Mouse (Mus musculus) neutrophil, adult 5-6 weeks (primary cell): ENCODE measurements around the gene Astn1. TPM values are rescaled to one million over a fixed set of nuclear protein-coding genes. Genes with fewer than 3 reads are reported as not detected.

Experiments used
- ATAC-seq: fragments of 151-379, 151-347 bp; 2 replicates; pipeline ENCODE4 v1.8.0; 2017; ENCODE audit warnings: mild to moderate bottlenecking, moderate TSS enrichment; ENCODE audit not compliant: insufficient number of reproducible peaks, poor library complexity, low FRiP score, severe bottlenecking; ENCODE audit errors: extremely low read depth
- total RNA-seq: library from RNA; stranded (forward); fragments of 200-1000 nt; gene quantifications from 2 replicates; pipeline ENCODE4 v1.2.3, GENCODE M21; 2017

Astn1 gene
- not detected in 2 replicates for total RNA-seq

DNA sequence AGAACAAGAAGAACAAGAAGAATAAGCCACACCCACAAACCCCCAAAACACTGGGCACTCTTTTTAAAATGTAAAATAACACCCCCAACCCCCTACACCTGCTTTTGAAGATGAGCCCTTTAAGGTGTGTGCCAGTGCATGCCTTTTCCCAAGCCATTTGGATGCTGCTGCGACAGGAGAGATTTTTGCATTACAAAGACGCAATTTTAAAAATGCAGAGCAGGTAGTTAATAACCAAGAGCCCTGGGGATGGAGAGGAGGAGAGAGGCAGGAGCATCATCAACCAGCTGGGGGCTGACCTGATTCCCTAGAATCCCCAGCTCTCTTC lies at the start of gene Astn1:
Gene Astn1, plus strand, starts transcription at position 310 of the 328 bp plus-strand sequence.
- no peak for ATAC-seq

DNA sequence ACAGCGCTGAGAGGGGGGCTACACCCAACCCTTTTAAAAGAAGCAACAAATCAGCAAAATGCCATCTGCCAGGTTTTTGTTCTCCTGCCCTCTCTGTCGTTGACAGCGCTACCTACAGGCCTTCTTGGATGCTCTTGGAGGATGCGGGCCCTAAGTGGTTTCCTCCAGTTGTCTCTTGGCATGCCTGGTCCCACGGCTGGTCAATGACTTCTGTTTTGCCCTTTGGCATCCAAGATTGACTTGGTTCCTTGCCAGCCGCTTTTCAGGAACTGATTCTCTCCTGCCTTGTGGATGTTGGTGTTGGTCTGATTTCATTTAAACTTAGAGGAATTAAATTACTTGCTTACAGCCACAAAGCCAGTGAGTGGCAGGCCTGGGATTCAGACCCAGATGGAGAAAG lies 38.7 kb upstream of the Astn1 start:
- no peak for ATAC-seq

DNA sequence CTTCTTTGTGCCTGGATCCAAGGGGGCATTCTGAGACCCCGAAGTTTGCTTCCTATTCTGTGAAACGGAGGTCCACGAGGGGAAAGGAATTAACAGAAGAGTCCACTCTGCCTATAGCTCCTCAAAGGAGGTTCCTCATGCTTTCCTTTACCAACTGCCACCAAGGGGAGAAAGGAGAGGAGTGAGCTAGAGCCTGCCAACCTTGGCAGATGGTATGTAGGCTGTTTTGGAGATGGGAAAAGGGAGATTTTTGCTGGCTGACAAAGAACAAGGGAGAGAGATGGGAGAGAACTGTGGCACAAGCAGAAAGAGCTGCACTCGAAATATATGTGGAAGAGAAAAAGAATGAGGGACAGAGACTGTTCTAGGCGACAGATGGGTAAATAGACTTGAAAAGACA lies 33.9 kb upstream of the Astn1 start:
- ATAC-seq = no peak

DNA sequence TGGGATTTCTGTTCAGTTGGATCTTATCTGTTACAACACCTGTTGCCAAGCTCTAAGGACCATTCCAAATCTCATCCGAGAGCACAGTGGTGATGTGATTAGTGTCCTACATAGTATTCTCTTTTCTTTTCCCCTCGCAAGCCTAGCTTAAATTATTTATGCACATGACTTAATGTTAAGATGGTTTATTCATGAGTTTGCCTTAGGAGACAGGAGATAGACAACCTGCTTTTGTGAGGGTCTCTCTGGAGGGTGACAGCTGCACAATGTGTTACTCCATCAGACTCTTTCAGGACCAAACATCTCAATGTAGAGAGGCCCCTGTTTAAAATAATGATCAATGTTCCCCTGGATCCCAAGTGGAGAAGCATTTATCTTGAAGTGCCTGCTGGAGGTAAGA lies 33.2 kb upstream of the Astn1 start:
- no peak for ATAC-seq

DNA sequence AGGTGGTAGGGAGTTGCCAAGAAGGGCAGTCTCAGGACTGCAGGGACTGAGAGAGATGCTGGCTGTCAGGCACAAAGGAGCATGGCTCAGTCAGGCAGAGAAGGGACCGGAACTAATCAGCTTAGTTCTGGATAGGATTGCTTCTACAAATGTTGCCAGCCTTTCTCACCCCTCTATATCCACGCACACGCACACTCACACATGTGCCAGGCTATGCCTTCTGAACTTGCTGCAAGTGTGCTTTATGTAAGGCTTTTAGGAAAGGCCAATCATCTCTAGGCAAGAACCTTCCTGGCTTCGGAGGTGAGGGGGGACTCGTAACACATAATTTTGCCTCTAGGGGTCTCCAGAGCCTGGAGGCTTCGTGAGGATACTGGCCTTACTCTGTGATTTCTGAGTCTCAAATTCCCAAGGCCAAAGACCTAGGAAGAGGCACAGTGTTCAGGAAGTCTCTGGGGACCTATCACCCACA lies 18.8 kb upstream of the Astn1 start:
- no peak for ATAC-seq

DNA sequence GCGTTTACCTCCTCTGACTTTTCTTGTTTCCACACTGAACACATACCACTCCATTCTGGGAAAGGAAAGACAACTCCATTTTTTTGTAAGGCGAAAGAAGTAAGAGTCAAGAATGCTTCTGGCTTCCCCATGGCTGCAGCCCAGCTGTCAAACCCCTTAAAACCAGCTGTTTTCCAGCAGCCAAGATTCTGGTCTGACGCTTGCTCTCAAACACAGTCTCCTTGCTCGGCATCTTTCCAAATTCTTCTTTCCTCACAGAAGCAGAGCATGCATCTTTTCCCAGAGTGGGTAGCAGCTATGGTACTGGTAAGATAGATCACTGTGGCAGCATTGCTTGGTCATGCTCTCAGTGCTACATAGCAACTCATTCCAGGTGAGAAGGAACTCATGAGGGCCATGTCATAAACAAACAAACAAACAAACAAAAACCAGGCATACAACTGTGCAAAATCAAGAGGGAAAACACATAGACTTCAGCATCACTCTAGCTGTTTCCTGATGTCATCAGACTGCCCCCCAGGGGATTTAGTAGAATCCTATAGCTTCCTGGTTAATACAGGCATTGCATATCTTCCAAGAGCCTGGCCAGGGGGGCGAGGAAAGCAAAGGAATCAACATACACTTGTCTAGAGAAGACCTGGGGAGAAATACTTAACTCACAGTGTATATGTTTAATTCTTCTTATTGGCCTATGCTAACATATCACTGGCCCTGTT lies 8.3 kb upstream of the Astn1 start:
- no peak for ATAC-seq

DNA sequence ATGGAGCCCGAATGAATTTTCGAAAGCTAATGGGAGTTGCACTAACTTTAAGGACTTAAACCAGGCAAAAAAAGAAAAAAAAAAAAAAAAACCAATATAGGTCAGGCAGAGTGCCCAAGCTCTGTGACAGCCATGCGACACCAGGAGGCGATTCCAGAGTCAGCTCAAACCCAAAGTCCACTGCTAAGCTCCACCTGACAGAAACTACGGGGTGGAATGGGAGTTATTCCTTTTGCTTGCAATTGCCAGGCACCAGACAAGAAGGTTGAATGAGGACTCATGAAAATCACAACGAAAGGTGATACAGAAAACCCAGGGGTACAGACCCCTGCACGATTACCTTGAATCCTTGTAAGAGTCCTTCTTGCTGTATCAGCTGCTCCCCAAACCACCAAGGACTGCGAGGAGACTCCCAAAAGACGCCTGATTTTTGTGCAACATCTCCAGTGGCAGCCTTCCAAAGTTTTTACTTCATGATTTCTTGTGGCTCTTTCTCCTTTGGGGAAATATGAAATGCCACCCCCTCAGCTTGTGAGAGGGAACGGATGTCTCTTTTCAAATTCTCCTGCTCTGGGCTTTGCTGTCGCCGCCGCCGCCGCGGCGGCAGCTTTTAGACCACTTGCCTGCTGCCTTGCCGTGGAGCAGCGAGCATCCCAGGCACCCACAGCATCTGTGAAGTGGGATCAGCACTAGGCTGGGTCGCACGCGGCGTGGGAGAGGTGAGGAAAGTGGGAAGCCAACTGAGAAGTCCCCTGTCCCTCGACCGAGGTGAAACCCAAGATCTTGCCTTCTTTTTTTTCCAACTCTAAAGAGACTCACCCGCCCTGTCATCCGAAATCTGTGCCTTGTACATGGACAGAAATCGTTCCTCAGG lies 6.7 kb upstream of the Astn1 start:
- 0 out of 2 replicates have a peak, but pooled peaks have one; percentile 23 for ATAC-seq

DNA sequence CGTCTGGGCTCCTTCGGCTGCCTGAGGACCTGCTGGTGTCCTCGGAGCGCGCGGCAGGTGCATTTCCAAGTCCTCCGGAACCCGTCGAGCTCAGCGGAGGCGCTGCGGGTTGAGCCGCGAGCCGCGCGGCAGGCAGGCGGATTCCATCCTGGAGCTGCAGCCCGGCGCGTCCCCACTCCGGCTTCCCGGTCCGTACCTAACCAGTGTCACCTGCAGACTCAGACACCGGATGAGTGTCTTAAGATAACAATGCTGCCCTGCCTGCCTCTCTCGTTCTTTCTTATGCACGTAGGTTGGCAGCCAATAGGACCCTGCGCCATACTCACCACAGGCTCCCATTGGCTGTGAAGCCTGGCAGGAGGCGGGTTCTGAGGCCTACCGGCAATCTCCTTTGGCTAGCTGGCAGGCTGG lies 6.0 kb upstream of the Astn1 start, which contains the start of gene Brinp2:
Gene Brinp2, minus strand, starts transcription at position 276 of the 411 bp plus-strand sequence.
- no peak for ATAC-seq

DNA sequence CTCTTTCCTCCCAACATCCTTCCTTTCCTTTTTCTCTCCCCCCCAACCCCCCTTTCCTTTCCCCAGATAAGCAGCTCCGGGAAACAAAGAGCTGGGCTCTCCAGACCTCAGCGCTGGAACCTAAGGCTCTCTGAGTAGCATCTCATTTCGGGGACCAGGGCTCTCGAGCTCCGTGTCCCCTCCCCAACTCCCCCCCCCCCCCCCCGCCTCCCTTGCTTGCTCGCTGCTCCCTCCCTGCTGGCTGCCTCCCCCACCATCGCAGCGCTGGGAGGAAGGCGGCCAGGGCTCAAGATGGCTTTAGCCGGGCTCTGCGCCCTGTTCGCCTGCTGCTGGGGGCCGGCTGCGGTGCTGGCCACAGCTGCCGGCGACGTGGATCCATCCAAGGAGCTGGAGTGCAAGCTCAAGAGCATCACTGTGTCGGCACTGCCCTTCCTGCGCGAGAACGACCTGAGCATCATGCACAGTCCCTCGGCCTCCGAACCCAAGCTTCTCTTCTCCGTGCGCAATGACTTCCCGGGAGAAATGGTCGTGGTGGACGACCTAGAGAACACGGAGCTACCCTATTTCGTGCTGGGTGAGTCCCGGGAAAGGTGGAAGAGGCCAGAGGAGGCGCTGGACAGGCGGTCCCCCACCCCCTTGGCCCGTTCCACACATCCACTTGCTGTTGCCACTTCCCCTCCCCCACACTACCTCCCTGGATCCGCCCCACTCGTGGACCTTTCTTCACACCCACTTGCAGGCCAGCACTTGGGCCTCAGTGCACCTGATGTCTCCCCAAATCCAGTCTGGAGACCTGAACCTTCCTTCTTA lies 424 bp downstream of the Astn1 start:
- ATAC-seq = no peak

DNA sequence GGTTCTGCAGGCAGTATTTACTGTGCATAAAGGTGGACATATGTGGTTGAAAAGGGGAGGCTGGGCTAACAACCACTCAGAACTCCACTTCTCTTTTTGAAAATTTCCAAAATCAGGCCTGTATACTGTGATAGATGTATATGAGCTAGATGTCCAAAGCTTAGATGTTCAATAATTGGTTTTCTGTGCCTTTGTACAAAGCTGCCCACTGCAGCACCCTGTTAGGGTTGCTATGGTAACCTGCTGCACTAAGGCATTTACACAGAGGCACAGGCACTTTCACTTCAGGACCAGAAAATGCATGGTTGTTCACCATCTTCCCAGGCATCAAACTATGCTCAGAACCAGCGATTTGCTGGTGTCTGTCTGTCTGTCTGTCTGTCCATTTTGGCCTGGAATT lies 2.4 kb downstream of the Astn1 start:
- ATAC-seq = no peak

DNA sequence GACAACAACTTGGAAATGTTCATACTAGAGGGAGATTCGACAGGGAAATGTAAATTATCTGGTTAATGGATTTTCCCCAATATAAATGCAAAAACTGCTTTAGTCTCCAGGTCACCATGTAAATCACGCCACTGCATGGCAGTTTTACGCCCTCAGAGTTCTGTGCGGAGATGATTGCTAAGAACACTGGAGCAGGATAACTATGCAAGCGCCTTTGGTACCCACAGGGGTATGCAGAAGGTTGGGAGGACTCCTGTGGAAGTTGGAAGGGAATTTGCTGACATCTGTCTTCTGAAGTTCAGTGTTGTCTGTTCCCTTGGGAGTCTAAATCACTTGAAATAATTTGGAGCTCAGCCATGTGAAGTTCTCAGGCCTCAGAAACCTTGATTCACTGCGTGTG lies 20.2 kb downstream of the Astn1 start:
- ATAC-seq = no peak

DNA sequence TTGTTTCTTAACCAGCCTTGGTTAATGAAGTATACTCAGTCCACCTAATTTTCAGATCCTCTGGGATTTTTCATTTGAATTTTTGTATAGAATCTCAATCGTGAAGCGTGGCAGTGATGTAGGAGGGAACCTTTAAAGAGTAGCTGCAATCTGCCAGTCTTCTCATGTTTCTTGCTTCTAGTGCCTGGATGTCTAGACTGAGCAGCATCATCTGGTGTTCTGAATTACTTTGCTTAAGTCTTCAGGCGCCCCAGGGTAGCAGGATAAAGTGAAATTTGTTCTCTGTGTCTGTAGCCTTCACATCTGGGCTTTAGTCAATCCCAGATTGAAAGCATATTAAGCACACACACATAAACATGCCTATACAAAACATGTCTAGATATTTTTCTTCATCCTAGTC lies 21.1 kb downstream of the Astn1 start:
- ATAC-seq = no peak

DNA sequence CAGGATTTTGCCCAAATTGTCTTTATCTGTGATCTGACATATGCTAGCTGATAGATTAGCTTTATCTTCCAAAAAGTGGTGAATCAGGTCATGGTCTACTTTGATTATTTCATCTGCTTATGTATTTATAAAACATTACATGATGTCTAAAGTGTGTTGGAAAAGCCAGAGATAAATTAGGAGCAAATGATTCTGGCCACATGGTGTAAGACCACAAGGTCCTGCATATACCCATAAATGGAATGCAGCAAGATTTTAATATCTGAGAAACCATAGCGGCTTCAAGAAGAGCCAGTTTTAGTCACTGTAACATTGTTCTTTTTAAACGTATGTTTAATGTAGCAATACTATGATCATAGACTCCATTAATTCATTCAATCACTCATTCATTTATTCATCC lies 23.2 kb downstream of the Astn1 start:
- ATAC-seq = no peak

DNA sequence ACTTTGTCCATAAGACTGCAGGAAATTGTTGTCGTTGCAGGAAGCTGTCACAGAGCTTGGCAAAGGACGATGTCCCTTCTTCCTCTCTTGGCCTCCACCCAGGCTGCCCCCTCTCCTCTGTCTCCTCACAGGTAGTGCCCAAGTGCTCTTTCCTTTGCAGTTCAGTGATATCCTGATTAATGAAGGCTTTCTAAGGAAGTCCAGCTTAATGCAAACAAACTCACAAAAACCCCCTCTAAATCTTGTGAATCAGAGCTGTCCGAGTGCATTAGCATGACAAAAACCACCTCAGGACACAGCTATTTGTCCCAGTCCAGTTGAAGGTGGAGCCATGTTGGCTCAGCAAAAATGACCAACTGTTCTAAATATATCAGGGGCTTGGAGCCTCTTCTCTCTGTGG lies 24.7 kb downstream of the Astn1 start:
- no peak for ATAC-seq

DNA sequence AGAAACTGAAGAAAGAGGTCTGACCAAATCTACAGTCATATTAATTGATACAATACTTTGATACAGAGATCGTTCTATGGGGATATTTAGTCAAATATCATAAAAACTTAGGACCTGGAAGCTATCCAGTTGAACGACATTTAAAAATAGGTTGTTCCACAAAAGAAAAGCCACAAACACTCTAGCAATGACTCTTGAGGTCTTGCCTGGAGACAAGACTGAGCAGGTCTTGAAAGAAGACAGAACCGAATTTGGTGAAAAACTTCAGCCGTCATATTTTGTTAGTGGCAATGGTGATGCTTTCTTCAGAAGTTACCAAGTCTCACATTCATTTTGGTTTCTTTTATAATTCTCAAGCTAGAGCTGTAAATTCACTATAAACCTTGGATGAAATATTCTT lies 26.9 kb downstream of the Astn1 start:
- no peak for ATAC-seq

DNA sequence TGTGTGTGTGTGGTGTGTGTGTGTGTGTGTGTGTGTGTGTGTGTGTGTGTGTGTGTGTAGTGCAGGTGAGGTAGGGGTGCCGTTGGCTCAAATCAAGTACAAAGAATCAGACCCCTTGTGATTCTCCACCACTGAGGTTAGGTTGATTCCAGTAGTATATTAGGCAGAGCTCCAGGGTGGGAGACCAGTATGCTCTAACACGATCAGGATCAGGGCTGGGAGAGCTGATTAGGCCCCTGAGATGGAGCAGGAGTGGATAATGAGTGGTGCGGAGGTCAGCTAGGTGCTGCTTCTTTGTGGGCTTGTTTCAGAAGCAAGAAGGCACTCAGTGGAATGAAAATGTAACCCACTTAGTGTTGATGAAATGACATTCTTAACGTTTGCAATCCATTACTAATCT lies 28.6 kb downstream of the Astn1 start:
- ATAC-seq = no peak

DNA sequence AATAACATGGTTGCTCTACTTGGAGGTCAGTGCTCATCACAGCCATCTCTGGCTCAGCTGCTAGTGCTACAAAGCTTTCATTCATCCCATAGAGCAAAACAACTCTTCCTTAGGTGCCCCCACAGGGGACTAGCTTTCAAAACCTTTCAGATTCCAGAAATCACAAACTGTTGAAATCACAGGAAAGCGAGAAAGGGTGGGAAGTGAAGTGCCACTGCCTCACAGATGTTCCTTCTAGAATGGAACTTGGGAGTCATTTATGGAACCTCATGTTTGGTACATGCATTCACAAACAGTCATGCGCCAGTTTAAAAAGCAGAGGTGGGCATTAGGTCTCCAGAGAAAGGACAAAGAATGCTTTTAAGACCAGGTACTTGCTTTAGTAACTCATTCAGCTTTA lies 35.0 kb downstream of the Astn1 start:
- ATAC-seq = no peak

DNA sequence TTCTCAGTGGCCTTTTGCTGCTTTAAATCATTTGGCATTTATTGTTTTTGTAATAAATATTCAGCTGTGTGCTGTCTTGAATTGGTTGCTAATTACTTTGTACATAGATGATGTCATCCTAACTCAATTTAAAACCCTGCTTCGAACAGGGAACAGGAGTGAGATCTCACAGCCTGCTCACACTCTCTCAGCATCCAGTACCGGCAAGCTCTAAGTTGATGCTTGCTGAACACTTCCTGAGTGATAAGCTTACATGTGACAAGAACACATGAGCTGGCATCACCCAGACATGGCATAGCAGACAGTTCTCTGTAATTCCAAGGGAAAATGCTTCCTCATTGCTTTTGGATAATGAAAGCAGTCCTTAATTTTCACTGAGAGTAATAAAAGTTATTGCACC lies 38.8 kb downstream of the Astn1 start:
- ATAC-seq = no peak

DNA sequence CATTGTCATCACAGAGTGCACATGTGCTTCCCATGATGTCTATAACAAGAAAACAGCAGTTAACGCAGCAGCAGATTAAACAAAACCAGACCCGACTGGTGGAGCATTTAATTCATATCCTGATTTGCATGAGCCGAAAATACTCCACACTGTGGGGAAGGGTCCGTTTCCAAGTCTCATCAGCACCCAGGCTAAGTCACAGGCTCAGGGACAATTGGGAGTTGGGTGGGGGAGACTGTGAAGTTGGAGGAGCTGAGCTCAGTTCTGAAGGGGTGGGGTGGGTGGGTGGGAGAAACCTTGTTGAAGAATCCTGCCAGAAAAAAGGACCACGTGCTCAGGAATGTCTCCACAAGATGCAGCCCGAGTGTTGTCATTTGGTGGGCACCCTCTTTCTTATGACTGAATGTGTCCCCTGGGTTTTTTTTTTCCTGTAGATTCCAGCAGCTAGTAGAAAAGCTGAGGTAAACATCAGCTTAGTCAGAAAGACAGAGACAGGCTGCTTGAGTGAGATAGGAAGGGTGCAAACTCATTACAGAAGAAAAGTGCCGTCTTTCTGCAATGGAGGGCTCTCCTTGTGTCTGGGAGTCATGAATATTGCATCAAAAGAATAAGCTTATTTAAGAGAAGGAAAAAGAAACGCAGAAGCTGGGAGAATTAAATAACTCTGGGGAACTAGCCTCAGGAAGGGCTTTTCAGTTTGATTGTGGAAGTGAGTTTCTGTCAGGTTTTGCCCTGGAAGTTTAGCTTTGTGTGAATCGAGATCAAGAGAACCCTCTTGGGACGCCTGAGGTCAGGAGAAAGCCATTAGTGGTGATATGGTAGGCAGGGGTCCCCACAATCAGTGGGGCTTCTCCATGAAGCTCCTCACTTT lies 44.1 kb downstream of the Astn1 start:
- ATAC-seq = no peak
